Mouse (Mus musculus) hematopoietic stem cell, adult 5-6 weeks (primary cell): ENCODE measurements around the gene Syn3. TPM values are rescaled to one million over a fixed set of nuclear protein-coding genes. Genes with fewer than 3 reads are reported as not detected.

ENCODE experiments used
- ATAC-seq, 2 experiments: fragments of 125-278 bp in 1 of 2; replicated peaks in 1 of 2; 2 replicates each; pipeline ENCODE4 v1.8.0; 2016 to 2017; ENCODE audit warnings: inconsistent platforms in 2 of 2, mild to moderate bottlenecking in 2 of 2, moderate number of reproducible peaks in 2 of 2, low read depth in 1 of 2, moderate TSS enrichment in 1 of 2; ENCODE audit not compliant: low FRiP score in 2 of 2, poor library complexity in 2 of 2, severe bottlenecking in 2 of 2, insufficient read depth in 1 of 2, low TSS enrichment in 1 of 2
- total RNA-seq: library from RNA; stranded (forward); fragments of 172-1452, 232-1000 nt; gene quantifications from 2 replicates; pipeline ENCODE4 v1.2.3, GENCODE M21; 2017

The Syn3 gene
- total RNA-seq, 1 experiment from 2014 or later: 2.6 TPM

- ATAC-seq: no peak
Measured at GRCm38 (mm10) chr10:86187881-86188280, 310.8 kb downstream of the Syn3 start.

- ATAC-seq: peak; percentile 56 to 63
Measured at GRCm38 (mm10) chr10:86183148-86183885, 315.4 kb downstream of the Syn3 start.

GRCm38 (mm10) chr10:86182183-86182805 is 316.4 kb downstream of the Syn3 start:
- peak; percentile 83 for ATAC-seq

- no peak for ATAC-seq
Measured at GRCm38 (mm10) chr10:86176411-86176810, 322.3 kb downstream of the Syn3 start.

- peak; percentile 32 to 65; a peak in 2 of 4 replicates for ATAC-seq
Measured at GRCm38 (mm10) chr10:86174017-86174416, 324.7 kb downstream of the Syn3 start.

GRCm38 (mm10) chr10:86173284-86173683 is 325.4 kb downstream of the Syn3 start:
- peak in 1 of 2 experiments; percentile 37; a peak in 1 of 4 replicates for ATAC-seq

GRCm38 (mm10) chr10:86171246-86171645 is 327.4 kb downstream of the Syn3 start:
- ATAC-seq: 0 out of 4 replicates have a peak, but pooled peaks of 1 of the 2 experiments have one; percentile 18

GRCm38 (mm10) chr10:86168084-86168483 is 330.6 kb downstream of the Syn3 start:
- peak; percentile 12 to 39; a peak in 2 of 4 replicates for ATAC-seq

- ATAC-seq: peak; percentile 46 to 65; a peak in 3 of 4 replicates
Measured at GRCm38 (mm10) chr10:86166854-86167268, 331.8 kb downstream of the Syn3 start.

GRCm38 (mm10) chr10:86164098-86164497 is 334.6 kb downstream of the Syn3 start:
- ATAC-seq: no peak

GRCm38 (mm10) chr10:86161783-86162271 is 336.9 kb downstream of the Syn3 start:
- 0 out of 4 replicates have a peak, but pooled peaks of 1 of the 2 experiments have one; percentile 7 for ATAC-seq

- ATAC-seq: peak; percentile 50 to 75
Measured at GRCm38 (mm10) chr10:86158198-86158899, 340.3 kb downstream of the Syn3 start.

GRCm38 (mm10) chr10:86155344-86155743 is 343.4 kb downstream of the Syn3 start:
- ATAC-seq: no peak

- ATAC-seq: no peak
Measured at GRCm38 (mm10) chr10:86153221-86153620, 345.5 kb downstream of the Syn3 start.

GRCm38 (mm10) chr10:86151357-86151756 is 347.3 kb downstream of the Syn3 start:
- ATAC-seq: no peak

GRCm38 (mm10) chr10:86150076-86150475 is 348.6 kb downstream of the Syn3 start:
- ATAC-seq: no peak

GRCm38 (mm10) chr10:86149029-86149818 is 349.5 kb downstream of the Syn3 start:
- ATAC-seq: no peak
